Mouse (Mus musculus): ENCODE results near the gene Cd300e. TPM values are rescaled to one million over a fixed set of nuclear protein-coding genes. Genes with fewer than 3 reads are reported as not detected.

Cd300e gene
- polyA plus RNA-seq, 1 experiment = 11.1 TPM

DNA sequence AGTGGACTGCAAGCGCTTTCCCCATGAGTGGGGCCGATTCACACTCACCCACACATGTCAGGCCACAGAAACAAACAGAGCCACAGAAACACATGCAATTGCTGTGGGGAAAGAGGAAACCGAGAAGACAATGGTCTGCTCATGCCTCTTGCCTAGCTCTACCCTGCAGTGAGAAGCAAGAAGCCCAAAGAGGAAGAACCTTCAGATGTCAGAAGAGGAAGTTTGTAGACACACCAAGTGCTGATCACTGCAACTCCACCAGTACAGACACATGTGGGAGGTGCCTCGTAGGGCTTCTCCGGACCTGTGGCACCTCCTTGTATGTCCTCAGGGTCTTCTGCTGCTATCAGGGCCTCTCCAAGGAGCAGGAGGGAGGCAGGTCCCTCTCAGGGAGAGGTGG lies 57.9 kb downstream of the Cd300e start:
- peak overlapping the region; percentile 99 for H3K27ac ChIP-seq (ENCODE audit: insufficient read depth, low read depth, low read length)
- H3K4me1 ChIP-seq (ENCODE audit: control insufficient read depth, insufficient read depth, low read length) = peaks cover 45% of the 10 kb centered on the region
- peak overlapping the region; percentile 44 for H3K4me3 ChIP-seq (ENCODE audit: insufficient read depth, low read length)
- no peak for TF ChIP-seq CTCF (IDR thresholded peaks at IDR 0.05; ENCODE audit: low read depth, low read length)

Other genes starting within 250 kb of the Cd300e start
- 35.4 and 38.0 TPM in 2 replicates for gene Gprc5c, start 211.0 kb downstream of the Cd300e start, polyA plus RNA-seq (2012; ENCODE audit: insufficient read depth, insufficient read length, missing spikeins)
- gene Cd300a, start 172.1 kb downstream of the Cd300e start, polyA plus RNA-seq (2012; ENCODE audit: insufficient read depth, insufficient read length, missing spikeins) = 202 and 239 TPM in 2 replicates
- 194 and 220 TPM in 2 replicates for gene Cd300lb, start 127.8 kb downstream of the Cd300e start, polyA plus RNA-seq (2012; ENCODE audit: insufficient read depth, insufficient read length, missing spikeins)
- gene Cd300c, start 93.0 kb downstream of the Cd300e start, polyA plus RNA-seq (2012; ENCODE audit: insufficient read depth, insufficient read length, missing spikeins) = 1.5 and 1.7 TPM in 2 replicates
- gene Cd300ld, start 72.3 kb downstream of the Cd300e start, polyA plus RNA-seq (2012; ENCODE audit: insufficient read depth, insufficient read length, missing spikeins) = 112 and 116 TPM in 2 replicates
- 447 and 482 TPM in 2 replicates for gene Cd300c2, start 60.3 kb downstream of the Cd300e start, polyA plus RNA-seq (2012; ENCODE audit: insufficient read depth, insufficient read length, missing spikeins)
- gene Cd300ld2, start 46.0 kb downstream of the Cd300e start, polyA plus RNA-seq (2012; ENCODE audit: insufficient read depth, insufficient read length, missing spikeins) = 3.4 and 5.1 TPM in 2 replicates
- gene Cd300ld4, start 35.2 kb downstream of the Cd300e start, polyA plus RNA-seq (2012; ENCODE audit: insufficient read depth, insufficient read length, missing spikeins) = 28.8 and 32.2 TPM in 2 replicates
- gene Cd300ld5, start 24.4 kb downstream of the Cd300e start, polyA plus RNA-seq (2012; ENCODE audit: insufficient read depth, insufficient read length, missing spikeins) = 16.3 and 17.2 TPM in 2 replicates
- 542 and 670 TPM in 2 replicates for gene Cd300ld3, start 13.8 kb downstream of the Cd300e start, polyA plus RNA-seq (2012; ENCODE audit: insufficient read depth, insufficient read length, missing spikeins)
- not detected in 2 replicates for gene Rab37, start 29.3 kb upstream of the Cd300e start, polyA plus RNA-seq (2012; ENCODE audit: insufficient read depth, insufficient read length, missing spikeins)
- 1.9 and 2.9 TPM in 2 replicates for gene Cd300lf, start 71.8 kb upstream of the Cd300e start, polyA plus RNA-seq (2012; ENCODE audit: insufficient read depth, insufficient read length, missing spikeins)
- 76.2 and 78.8 TPM in 2 replicates for gene Slc9a3r1, start 101.2 kb upstream of the Cd300e start, polyA plus RNA-seq (2012; ENCODE audit: insufficient read depth, insufficient read length, missing spikeins)
- gene Tmem104, start 125.3 kb upstream of the Cd300e start, polyA plus RNA-seq (2012; ENCODE audit: insufficient read depth, insufficient read length, missing spikeins) = 40.2 and 42.7 TPM in 2 replicates
- 23.5 and 24.0 TPM in 2 replicates for gene Nat9, start 125.7 kb upstream of the Cd300e start, polyA plus RNA-seq (2012; ENCODE audit: insufficient read depth, insufficient read length, missing spikeins)
- gene Grin2c, start 205.1 kb upstream of the Cd300e start, polyA plus RNA-seq (2012; ENCODE audit: insufficient read depth, insufficient read length, missing spikeins) = not detected in 2 replicates
- 7.8 and 9.6 TPM in 2 replicates for gene Fdxr, start 214.9 kb upstream of the Cd300e start, polyA plus RNA-seq (2012; ENCODE audit: insufficient read depth, insufficient read length, missing spikeins)
- gene Fads6, start 235.5 kb upstream of the Cd300e start, polyA plus RNA-seq (2012; ENCODE audit: insufficient read depth, insufficient read length, missing spikeins) = 1.5 and 1.9 TPM in 2 replicates
- gene Otop2, start 245.0 kb upstream of the Cd300e start, polyA plus RNA-seq (2012; ENCODE audit: insufficient read depth, insufficient read length, missing spikeins) = not detected in 2 replicates

Measured in bone marrow macrophage, adult 2 months (primary cell).